In the genomic region with DNA sequence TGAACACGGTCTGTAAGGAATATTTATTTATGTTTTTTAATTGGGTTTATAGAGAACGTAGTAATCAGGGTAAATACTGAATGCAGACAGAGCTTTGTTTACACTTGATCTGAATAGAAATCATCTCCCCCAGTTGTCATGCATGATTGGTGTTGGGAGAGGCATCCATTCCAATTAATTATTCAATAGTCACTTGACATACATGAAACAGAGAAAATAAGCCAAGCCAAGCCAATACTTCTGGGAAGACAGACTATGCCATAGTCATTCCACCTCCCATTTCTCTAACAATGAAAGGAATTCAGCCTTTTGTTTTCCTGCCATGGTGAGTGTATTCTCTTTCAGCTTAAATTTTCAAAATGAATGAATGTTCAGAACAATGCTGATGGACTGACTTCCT, we compare ENCODE assay signal across 20 mouse cellular contexts. TPM values are rescaled to one million over a fixed set of nuclear protein-coding genes. Genes with fewer than 3 reads are reported as not detected.
DNase-seq lines count a peak whose midpoint lies in the region; ATAC-seq and TF ChIP-seq lines count a peak whose summit lies in the region.
"Had no signal": no experiment of that assay in that cellular context is flagged by ENCODE, and none has a peak within 500 bp of the region (broad histone marks: within the 10 kb centered on the region; RNA-seq: fewer than 3 reads in every experiment).

No protein-coding gene starts in this region.

- intact Hi-C loops in left cerebral cortex, adult 2 months (cut with DNase I): loop anchor here (5.0 kb wide), 1 partner anchor 88 kb away; no protein-coding TSS in a partner anchor
- intact Hi-C loops in left cerebral cortex, postnatal 36 days (cut with DNase I): loop anchor here (10.0 kb wide), 1 partner anchor 451 kb away; no protein-coding TSS in a partner anchor

- H3K27me3 ChIP-seq in hindbrain, embryonic 12.5 days: no peaks in the 10 kb centered on the region
- H3K27me3 ChIP-seq in midbrain, embryonic 14.5 days (ENCODE audit: control insufficient read depth, insufficient read depth, low read length): no peaks in the 10 kb centered on the region
- H3K27me3 ChIP-seq: embryonic facial prominence, embryonic 12.5 days; lung, embryonic 15.5 days had no signal

- H3K27ac ChIP-seq in left cerebral cortex, adult 2 months: peak overlapping the region; percentile 61; the same call in 1 of the 2 replicates
- H3K27ac ChIP-seq in hindbrain, embryonic 12.5 days: no peak overlapping the region; the same call in 1 of the 2 replicates
- H3K27ac ChIP-seq in midbrain, embryonic 14.5 days (replicated peaks; ENCODE audit: low read depth, low read length): peak overlapping the region; percentile 49; the same call in 1 of the 2 replicates
- H3K27ac ChIP-seq: embryonic facial prominence, embryonic 12.5 days; gastrocnemius, adult 2 months; lung, embryonic 15.5 days had no signal

- DNase-seq in left cerebral cortex, adult 2 months (ENCODE audit: extremely low spot score in 1 of 2, low spot score in 2 of 2): no peak
- DNase-seq in left cerebral cortex, postnatal 36 days (ENCODE audit: low spot score in 2 of 2): no peak
- DNase-seq in midbrain, embryonic 14.5 days: peak; percentile 48
- no peak for DNase-seq in lung, postnatal 10 days
- no peak for DNase-seq in heart, postnatal 4 days
- no peak for DNase-seq in adrenal gland, adult (ENCODE audit: inconsistent age in 2 of 2, low spot score in 1 of 2)
- DNase-seq: adrenal gland, postnatal 36 days; cerebellum, postnatal 36 days; gastrocnemius, adult 2 months; heart, adult 18-20 months; heart, postnatal 10 days; kidney, postnatal 25 days; left cerebral cortex, postnatal 4 days; thymus, adult 18-20 months had no signal

- peaks cover 19% of the 10 kb centered on the region for H3K36me3 ChIP-seq in hindbrain, embryonic 12.5 days
- peaks cover 19% of the 10 kb centered on the region for H3K36me3 ChIP-seq in midbrain, embryonic 14.5 days (ENCODE audit: control insufficient read depth, insufficient read depth, low read length)
- H3K36me3 ChIP-seq: embryonic facial prominence, embryonic 12.5 days; lung, embryonic 15.5 days had no signal

- H3K4me2 ChIP-seq in hindbrain, embryonic 12.5 days (replicated peaks): peak overlapping the region; percentile 39
- H3K4me2 ChIP-seq in midbrain, embryonic 14.5 days (ENCODE audit: low read length): peak overlapping the region; percentile 51
- H3K4me2 ChIP-seq: embryonic facial prominence, embryonic 12.5 days; liver, embryonic 11.5 days; lung, embryonic 15.5 days had no signal

- H3K4me1 ChIP-seq in hindbrain, embryonic 12.5 days: peaks cover 5% of the 10 kb centered on the region; the same call in 1 of the 2 replicates
- peaks cover 17% of the 10 kb centered on the region; the same call in 1 of the 2 replicates for H3K4me1 ChIP-seq in midbrain, embryonic 14.5 days (ENCODE audit: control insufficient read depth, insufficient read depth, low read length)
- H3K4me1 ChIP-seq: embryonic facial prominence, embryonic 12.5 days; lung, embryonic 15.5 days had no signal

- no peak overlapping the region for H3K9ac ChIP-seq in hindbrain, embryonic 12.5 days
- peak overlapping the region; percentile 4; the same call in 1 of the 2 replicates for H3K9ac ChIP-seq in midbrain, embryonic 14.5 days (replicated peaks; ENCODE audit: low read length)
- H3K9ac ChIP-seq: embryonic facial prominence, embryonic 12.5 days; lung, embryonic 15.5 days had no signal

- peak overlapping the region; percentile 34 for H3K4me3 ChIP-seq in left cerebral cortex, adult 2 months
- H3K4me3 ChIP-seq in hindbrain, embryonic 12.5 days: no peak overlapping the region
- H3K4me3 ChIP-seq in midbrain, embryonic 14.5 days (replicated peaks; ENCODE audit: low read depth, low read length): peak overlapping the region; percentile 26
- H3K4me3 ChIP-seq: embryonic facial prominence, embryonic 12.5 days; gastrocnemius, adult 2 months; lung, embryonic 15.5 days had no signal

- H3K9me3 ChIP-seq in hindbrain, embryonic 12.5 days (replicated peaks): peaks cover 11% of the 10 kb centered on the region
- H3K9me3 ChIP-seq in midbrain, embryonic 14.5 days (ENCODE audit: control insufficient read depth, low read length): peaks cover 12% of the 10 kb centered on the region
- H3K9me3 ChIP-seq: lung, embryonic 15.5 days had no signal

- no peak for TF ChIP-seq CTCF in left cerebral cortex, adult 2 months (IDR thresholded peaks at IDR 0.05)

- peak; percentile 37; the same call in 1 of the 2 replicates for ATAC-seq in hindbrain, embryonic 12.5 days (ENCODE audit: low FRiP score)
- peak; percentile 55 for ATAC-seq in midbrain, embryonic 14.5 days (ENCODE audit: low FRiP score, low TSS enrichment)
- ATAC-seq: intestine, embryonic 16.5 days had no signal

- WGBS in hindbrain, embryonic 12.5 days: 61% methylated on average over 2 of the region's 2 CpGs
- 46% methylated on average over 2 of the region's 2 CpGs for WGBS in midbrain, embryonic 14.5 days

RNA-seq across cellular contexts. Expression of gene Nrxn1, which starts 7.5 kb away (rescaled TPM):
- total RNA-seq in left cerebral cortex, adult 2 months (2021): 100 to 1,000 TPM; 615 to 617 TPM
- total RNA-seq in left cerebral cortex, postnatal 36 days (2021): 100 to 1,000 TPM; 571 to 623 TPM
- polyA plus RNA-seq in hindbrain, embryonic 12.5 days (2016; fragmentation: Nextera tagmentation; extraction: Ambion mirVana): 48.8 and 52.7 TPM in 2 replicates
- 171 and 172 TPM in 2 replicates for polyA plus RNA-seq in midbrain, embryonic 14.5 days (2014; fragmentation: Nextera tagmentation; extraction: Ambion mirVana)
- total RNA-seq in heart, postnatal 4 days (2021): 1 to 10 TPM in 1 of 2 experiments, under 1 TPM in 1; 0.91 to 1.2 TPM
- total RNA-seq: MEL had no signal

Comparison
In these comparisons a context has a peak if more than half of its experiments do, and no peak if none do; other contexts are left out.
1. RNA of gene Nrxn1, which starts 7.5 kb away (total RNA-seq): 571 to 623 TPM in left cerebral cortex, postnatal 36 days and 615 to 617 TPM in left cerebral cortex, adult 2 months; 0.91 to 1.2 TPM in heart, postnatal 4 days; every median in the first group is over 100 times any median in the second.